Mouse (Mus musculus) brain, embryonic 14.5 days (tissue): Measurements from ENCODE around the gene Mov10l1.

Experiments used
- CTCF ChIP-seq: fragments of 200-500 bp; IDR thresholded peaks from 2 replicates; pipeline ENCODE4 v1.5.1; 2012; ENCODE audit warnings: inconsistent platforms, mild to moderate bottlenecking, moderate library complexity, borderline replicate concordance; ENCODE audit not compliant: insufficient read depth, insufficient read length; ENCODE audit errors: extremely low read depth
- POLR2A ChIP-seq: fragments of 200-500 bp; IDR thresholded peaks from 2 replicates; pipeline ENCODE4 v1.6.1; 2012; ENCODE audit warnings: mild to moderate bottlenecking, inconsistent platforms, borderline replicate concordance; ENCODE audit not compliant: poor library complexity, insufficient read depth, insufficient read length, severe bottlenecking; ENCODE audit errors: extremely low read depth

- no peak for TF ChIP-seq CTCF
- no peak for TF ChIP-seq POLR2A
Observed at GRCm38 (mm10) chr15:88955342-88955741, 27.4 kb upstream of the Mov10l1 start.
